Mouse (Mus musculus) thymus, postnatal 4 days (tissue): ENCODE measurements around the gene Pmel.

Experiments
- DNase-seq: peaks from one replicate; pipeline ENCODE4 v3.0.0; 2021

Gene Pmel

GRCm38 (mm10) chr10:128703895-128704294, at the start of gene Pmel:
TSS of gene Pmel (plus strand) at chr10:128704195.
- no peak for DNase-seq

GRCm38 (mm10) chr10:128655254-128655653, 48.7 kb upstream of the Pmel start:
- no peak for DNase-seq

DNA sequence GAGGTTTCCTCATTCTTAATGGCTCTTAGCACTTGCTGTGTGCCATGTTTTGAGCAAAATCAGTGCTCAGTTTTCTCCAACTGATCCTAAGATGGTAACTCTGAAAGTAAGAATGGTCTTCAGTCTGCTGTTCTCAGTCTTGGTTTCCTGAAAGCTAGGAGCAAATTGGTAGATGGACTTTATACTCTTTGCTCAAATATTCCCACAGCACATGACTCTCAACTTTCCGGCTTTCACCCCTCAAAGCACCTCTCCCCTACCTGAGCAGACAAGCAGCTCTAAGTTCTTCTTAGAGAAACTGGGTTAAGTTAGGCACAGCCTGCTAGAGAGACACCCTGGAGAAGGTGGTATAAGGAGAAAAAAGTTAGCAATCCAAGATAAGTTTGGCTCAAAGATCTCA, 47.3 kb upstream of the Pmel start:
- no peak for DNase-seq

DNA sequence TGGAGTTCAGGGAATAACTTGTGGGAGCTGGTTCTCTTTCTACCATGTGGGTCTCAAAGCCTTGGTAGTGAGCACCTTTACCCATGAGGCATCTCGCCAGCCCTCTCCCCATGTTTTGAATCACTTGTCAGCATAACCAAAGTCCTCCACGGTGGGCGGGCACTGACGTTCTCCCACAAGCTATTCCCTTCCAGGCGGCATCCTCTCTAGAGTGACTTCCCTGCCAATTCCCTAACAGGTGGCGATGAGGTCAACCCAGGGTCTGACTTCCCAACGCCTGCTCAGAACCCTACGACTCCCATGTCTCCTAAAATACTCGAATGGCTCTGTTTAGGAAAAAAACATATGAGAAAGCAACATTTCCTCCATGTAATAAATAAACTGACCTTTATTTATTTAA, 46.2 kb upstream of the Pmel start:
- DNase-seq: no peak

- DNase-seq: no peak
Measured at GRCm38 (mm10) chr10:128659490-128659889, 44.5 kb upstream of the Pmel start.

DNA sequence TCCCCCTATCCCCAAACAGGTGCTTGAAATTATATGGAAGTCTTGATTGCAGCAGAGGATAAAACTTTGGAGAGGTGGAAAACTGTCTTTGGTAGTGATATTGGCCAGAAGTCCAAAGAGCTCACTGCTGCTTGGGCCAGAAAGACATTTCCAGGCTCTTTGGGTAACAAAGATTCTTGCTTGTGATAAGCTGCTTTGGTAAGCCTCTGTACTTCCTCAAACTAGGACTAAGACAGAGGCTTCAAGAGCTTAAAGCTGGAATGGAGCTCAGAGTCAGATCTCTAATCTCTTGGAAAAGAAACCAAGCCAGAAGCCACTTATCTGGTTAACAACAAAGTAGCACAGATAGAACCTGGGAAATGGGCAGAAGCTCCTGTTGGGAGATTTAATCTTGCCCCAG, 41.5 kb upstream of the Pmel start:
- DNase-seq: no peak

DNA sequence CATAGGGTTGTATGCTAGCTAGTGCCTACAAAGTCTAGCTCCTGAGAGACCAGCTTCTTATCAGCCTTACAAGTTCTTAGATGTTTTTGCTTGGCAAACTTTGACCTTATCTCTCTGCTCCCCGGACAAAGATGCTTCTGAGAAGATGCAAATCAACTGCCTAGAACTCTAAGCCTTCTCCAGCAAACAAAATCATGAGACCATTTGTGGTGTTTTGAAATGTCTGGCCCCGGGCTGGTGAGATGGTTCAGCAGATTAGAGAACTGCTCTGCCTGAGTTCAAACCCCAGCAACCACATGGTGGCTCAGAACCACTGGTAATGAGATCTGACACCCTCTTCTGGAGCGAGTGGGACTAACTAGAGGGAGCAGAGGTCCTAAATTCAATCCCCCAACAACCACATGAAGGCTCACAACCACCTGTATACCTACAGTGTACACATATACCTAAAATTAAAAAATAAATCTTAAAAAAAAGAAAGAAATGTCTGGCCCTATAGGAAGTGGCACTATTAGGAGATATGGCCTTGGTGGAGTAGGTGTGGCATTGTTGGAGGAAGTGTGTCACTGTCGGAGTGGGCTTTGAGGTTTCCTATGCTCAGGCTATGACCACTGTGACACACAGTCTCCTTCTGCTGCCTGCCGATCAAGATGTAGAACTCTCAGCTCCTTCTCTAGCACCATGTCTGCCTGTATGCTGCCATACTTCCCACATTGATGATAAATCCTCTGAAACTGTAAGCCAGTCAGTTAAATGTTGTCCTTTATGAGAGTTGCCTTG, 40.4 kb upstream of the Pmel start:
- DNase-seq: no peak

DNA sequence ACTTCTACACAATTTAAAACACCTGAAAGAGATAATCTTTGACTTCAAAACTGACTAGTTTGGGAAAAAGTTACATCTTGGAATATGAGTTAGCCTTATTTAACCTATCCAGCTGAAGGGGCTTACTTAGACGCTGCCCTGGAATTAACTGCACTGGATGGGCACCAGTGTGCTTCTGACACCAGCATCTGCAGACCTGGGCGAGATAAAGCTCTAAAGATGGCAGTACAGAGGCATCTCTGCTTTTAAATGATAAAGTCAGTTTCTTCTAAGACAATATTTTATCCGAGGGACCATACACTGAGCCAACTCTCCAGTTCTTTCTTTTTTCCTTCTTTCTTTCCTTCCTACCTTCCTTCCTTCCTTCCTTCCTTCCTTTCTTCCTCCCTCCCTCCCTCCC, 39.2 kb upstream of the Pmel start:
- DNase-seq: no peak

DNA sequence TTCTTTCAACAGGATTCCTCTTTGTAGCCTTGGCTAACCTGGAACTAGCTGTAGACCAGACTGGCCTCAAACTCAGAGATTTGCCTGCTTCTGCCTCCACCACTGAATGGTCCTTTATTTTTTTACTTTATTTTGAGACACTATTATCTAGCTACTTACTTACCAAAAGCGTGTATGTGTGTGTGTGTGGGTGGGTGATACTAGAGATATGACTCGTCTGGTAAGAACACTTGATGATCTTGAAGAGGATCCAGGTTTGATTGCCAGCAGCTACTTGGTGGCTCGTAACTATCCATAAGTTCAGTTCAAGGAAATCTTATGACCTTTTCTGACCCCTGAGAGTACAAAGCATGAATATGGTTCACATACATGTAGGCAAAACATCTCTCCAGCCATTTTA, 38.7 kb upstream of the Pmel start:
- no peak for DNase-seq

- no peak for DNase-seq
Measured at GRCm38 (mm10) chr10:128665806-128666205, 38.2 kb upstream of the Pmel start.

- peak; percentile 84 for DNase-seq
Measured at GRCm38 (mm10) chr10:128668790-128669672, 35.0 kb upstream of the Pmel start.

DNA sequence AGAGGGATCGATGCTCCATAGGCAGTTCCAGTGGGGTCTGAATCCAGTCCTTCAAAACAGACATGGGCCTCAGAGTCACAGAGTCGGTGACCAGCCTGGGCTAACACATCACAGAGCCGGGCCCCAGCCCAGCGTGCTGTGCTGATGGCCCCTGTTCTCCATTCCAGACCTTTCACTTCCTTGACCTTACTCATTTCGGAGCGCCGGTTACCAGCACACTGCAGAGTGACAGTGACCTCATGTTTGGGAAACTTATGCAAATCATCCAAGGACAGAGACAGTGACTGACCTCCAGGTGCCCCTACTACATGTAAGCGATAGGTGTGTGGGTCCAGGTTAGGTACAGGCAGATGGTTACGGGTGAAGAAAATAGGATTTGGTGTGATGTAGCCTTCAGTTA, 32.8 kb upstream of the Pmel start:
- DNase-seq: no peak

GRCm38 (mm10) chr10:128673763-128674468, 30.1 kb upstream of the Pmel start, which contains the start of gene Suox:
TSS of gene Suox (minus strand) at chr10:128674073.
- peak; percentile 91 for DNase-seq

DNA sequence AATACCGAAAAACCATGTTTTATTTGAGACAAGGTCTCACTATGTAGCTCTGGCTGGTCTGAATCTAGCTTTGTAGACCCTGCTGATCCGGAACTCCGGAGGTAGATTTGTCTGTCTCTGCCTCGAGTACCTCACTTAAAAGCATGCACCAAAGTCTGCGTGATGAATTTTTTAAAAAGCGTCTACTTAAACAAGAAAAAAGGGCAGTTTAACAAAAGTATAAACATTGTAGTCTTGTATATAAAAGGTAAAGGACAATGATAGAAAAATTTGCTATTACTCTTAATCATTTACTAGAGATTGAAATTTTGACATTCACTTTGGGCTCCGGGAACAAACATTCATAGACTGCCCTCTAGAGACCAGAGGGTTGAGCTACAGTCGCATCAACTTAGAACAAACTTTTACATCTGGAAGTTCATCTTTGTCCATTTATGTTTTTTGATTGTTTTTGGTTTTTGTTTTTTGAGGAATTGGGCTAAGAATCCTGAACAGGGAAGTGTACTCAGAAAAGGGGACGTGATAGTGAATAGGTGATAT, 29.5 kb upstream of the Pmel start:
- peak; percentile 30 for DNase-seq

DNA sequence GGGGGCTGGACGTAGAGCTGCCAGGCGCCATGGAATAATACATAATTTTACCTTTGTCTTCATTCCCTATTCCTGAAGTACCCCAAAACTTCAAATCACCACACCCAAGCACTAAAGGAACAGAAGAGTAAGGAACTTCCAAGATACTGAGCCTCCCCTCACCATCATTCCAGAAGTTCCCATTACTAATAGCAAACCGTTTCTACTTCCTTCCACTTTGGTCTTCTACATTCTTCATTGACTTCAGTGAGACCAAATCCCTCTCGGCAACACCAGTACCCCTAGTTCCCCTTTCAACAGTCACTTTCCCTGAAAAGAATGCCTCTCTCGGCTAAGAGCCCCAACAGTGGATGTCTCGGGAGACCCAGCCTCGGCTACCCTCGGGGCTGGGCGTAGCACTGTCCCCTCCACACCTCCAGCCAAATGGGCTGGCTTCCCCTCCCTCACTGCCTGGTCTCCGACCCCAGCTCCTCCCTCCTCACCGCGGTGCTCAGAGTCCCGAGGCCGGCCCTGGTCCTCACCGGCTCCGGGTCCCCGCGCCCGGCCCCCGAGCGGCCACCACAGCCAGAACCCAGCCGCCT, 8.5 kb upstream of the Pmel start:
- DNase-seq: no peak

DNA sequence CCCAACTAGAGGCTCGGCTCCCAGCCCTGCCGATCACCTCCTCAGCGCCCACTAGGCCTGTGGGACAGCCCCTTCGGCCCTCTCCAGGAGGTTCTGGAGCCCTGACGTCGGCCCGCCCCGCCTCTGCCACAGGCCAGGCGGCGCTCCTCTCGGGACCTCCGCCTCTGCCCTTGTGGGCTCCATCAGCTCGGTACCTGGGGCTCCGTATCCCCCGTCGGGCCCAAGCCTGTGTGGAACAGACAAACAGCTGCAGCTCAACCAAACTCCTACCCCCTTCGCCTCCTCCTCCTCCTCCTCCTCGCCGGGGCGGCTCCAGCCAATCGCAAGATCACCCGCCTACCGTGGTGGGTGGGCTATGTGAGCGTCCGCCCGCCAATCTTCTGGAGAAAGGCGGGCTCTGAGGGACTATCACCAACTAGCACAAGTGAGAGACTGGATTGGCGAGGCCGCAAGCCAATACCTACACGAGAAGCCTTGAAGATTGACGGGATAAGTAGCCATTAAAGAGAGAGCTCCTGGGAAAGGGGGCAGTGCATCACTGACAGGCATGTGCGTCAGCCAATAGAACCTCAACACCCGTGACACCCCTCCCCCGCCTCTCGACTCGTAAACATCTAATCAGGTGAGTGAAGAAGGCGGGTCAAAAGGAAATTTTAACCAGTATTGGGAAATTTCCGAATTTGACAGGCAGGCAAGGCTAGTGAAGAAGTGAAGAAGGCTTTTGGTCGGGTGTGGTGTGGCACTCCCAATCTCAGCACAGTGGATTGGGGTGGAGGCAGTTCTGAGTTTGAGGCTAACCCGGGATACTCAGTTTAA, 7.8 kb upstream of the Pmel start, which contains the start of gene Rab5b:
Rab5b (minus strand) TSS at position 273 of the 816 bp plus-strand sequence.
- DNase-seq: peak; percentile 94

GRCm38 (mm10) chr10:128697072-128697725, 6.8 kb upstream of the Pmel start:
- DNase-seq: peak; percentile 23

DNA sequence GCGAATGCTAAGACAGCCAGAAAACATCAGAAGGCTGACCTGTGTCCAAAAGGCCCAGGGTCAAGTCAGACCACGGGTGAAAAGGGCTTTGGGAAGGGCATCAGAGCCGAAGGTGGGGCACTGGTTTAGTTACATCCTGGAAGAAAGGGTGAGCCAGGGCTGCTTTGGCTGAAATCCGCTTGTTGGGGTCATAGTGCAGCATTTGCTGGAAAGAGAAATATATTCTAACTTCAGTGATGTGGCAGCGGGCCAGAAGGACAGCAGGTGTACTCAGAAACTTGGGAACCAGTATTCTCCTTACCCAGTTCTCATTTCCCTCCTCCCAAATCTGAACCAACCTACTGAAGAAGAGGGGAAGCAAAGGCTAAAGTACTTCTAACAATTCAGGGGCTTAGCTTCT, 5.0 kb upstream of the Pmel start:
- DNase-seq: no peak

DNA sequence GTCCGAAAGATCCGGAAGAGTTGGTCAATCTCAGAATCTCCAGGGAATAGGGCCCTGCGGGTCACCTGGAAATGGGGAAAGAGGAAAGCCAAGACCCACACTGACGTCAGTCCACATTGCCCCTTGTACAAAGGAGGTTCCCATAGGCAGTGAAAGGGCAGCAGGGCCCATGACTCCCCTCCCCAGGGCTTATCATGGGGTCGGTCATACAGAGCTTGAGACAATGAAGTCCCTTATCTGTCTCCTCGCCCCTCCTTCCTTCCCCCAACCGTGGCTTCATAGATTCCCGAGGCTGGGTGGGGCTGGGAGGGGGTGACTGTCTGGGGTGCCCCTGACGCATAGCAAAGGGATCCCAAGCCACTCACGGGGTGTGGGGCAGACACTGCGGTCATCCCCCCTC, 4.4 kb upstream of the Pmel start:
- DNase-seq: no peak

GRCm38 (mm10) chr10:128700712-128701111, 3.3 kb upstream of the Pmel start:
- no peak for DNase-seq

DNA sequence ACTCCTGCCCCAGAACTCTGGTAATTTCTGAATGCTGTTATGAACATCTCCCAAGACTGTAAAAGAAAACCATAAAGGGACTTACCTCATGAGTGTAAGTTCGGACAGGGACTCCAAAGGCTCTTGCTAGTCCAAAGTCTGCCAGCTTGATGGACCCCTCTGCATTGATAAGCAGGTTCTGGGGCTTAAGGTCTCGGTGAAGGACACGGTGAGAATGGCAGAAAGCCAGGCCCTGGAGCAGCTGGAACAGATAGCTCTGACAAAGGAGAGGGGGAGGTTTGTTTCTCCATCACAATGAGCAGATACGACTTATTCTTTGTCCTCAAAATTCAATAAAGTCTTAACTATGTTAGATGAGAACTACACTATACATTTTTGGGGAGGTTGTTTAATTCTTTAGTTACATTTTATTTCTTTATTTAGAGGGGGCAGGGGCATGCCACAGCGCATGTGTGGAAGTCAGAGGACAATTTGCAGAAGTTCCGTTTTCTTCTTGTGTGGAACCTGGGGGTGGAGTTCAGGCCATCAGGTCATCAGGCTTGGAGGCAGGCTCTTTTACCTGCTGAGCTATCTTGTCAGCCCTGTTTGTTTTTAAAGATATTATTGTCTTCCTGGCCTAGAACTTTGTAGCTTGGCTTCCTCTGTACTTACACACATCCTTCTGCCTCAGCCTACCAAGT, 1.5 kb upstream of the Pmel start:
- no peak for DNase-seq
